Mouse (Mus musculus): ENCODE data around the gene Abcb4. TPM values are rescaled to one million over a fixed set of nuclear protein-coding genes. Genes with fewer than 3 reads are reported as not detected.
"Not testable (repeated sequence)": the region's sequence is repeated elsewhere in the genome, so short reads cannot be mapped to it uniquely, and the experiment has no call there.

The Abcb4 gene
- polyA plus RNA-seq, 1 experiment = 0.15 TPM

- no peak for DNase-seq (ENCODE audit: low read depth)
Measured at GRCm38 (mm10) chr5:8997513-8997895, 104.0 kb downstream of the Abcb4 start.

- DNase-seq (ENCODE audit: low read depth) = no peak
Measured at GRCm38 (mm10) chr5:8999108-8999507, 105.6 kb downstream of the Abcb4 start.

- DNase-seq (ENCODE audit: low read depth) = not testable (repeated sequence)
Measured at GRCm38 (mm10) chr5:9000006-9000405, 106.5 kb downstream of the Abcb4 start.

DNA sequence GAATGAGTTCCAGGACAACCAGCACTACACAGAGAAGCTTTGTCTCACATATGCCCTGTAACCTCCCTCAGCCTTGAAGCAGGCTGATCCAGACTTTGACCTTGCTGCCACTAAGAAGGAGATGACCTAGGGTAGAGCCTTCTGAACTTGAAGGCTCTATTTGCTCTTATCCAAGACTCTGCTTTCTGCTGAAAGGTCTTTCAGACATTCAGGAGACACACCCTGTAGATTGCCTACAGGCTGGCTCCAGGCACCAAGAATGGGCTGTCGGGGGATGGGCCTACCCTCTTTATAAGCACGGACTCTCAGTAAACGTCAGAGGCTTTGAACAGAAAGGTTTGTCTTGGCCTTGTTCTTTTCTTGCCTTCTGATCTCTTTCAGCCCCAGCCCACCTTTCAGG lies 113.1 kb downstream of the Abcb4 start:
- DNase-seq (ENCODE audit: low read depth) = not testable (repeated sequence)

Other genes starting within 250 kb of the Abcb4 start
- gene Abcb1a, start 233.6 kb upstream of the Abcb4 start, polyA plus RNA-seq (2012; rRNA removed) = 5.2 and 5.8 TPM in 2 replicates
- 2.6 and 4.4 TPM in 2 replicates for gene Abcb1b, start 95.6 kb upstream of the Abcb4 start, polyA plus RNA-seq (2012; rRNA removed)
- gene Crot, start 103.6 kb downstream of the Abcb4 start, polyA plus RNA-seq (2012; rRNA removed) = 22.1 and 22.9 TPM in 2 replicates
- gene Tmem243, start 207.0 kb downstream of the Abcb4 start, polyA plus RNA-seq (2012; rRNA removed) = 40.1 and 41.4 TPM in 2 replicates